Mouse (Mus musculus): Measurements from ENCODE around the gene Rhbdd1.

GRCm38 (mm10) chr1:82454031-82454430, 137.8 kb downstream of the Rhbdd1 start:
- TF ChIP-seq POLR2A (IDR thresholded peaks at IDR 0.05; ENCODE audit: insufficient read depth, low read depth, low read length): no peak
- no peak for TF ChIP-seq CTCF (IDR thresholded peaks at IDR 0.05)

Measured in heart, adult 2 months (tissue).